Mouse (Mus musculus) right cerebral cortex, postnatal 4 days (tissue): Measurements from ENCODE around the gene Samd14.
"Not testable (repeated sequence)": the region's sequence is repeated elsewhere in the genome, so short reads cannot be mapped to it uniquely, and the experiment has no call there.

Source experiments
- DNase-seq: peaks from one replicate; pipeline ENCODE4 v3.0.0-alpha.2; 2022

The Samd14 gene

GRCm38 (mm10) chr11:95009629-95010014 is at the start of gene Samd14:
Gene Samd14, plus strand, starts transcription at chr11:95009879.
- DNase-seq = peak; percentile 85

- DNase-seq = no peak
These were observed 47.1 kb upstream of the Samd14 start for GRCm38 (mm10) chr11:94962534-94963101.

GRCm38 (mm10) chr11:94967419-94967818 is 42.3 kb upstream of the Samd14 start, which contains the start of gene Hils1:
Gene Hils1, plus strand, starts transcription at chr11:94967593.
- no peak for DNase-seq

GRCm38 (mm10) chr11:94968187-94968586 is 41.5 kb upstream of the Samd14 start:
- DNase-seq = peak; percentile 47

- DNase-seq = not testable (repeated sequence)
These were observed 40.0 kb upstream of the Samd14 start for GRCm38 (mm10) chr11:94969709-94970108.

- peak; percentile 73 for DNase-seq
These were observed 39.3 kb upstream of the Samd14 start for GRCm38 (mm10) chr11:94970210-94970943.

- no peak for DNase-seq
These were observed 37.6 kb upstream of the Samd14 start for GRCm38 (mm10) chr11:94971895-94972615.

- DNase-seq = no peak
These were observed 36.8 kb upstream of the Samd14 start for GRCm38 (mm10) chr11:94972887-94973286.

GRCm38 (mm10) chr11:94973313-94973712 is 36.4 kb upstream of the Samd14 start:
- DNase-seq = no peak

GRCm38 (mm10) chr11:94974951-94975350 is 34.7 kb upstream of the Samd14 start:
- DNase-seq = no peak

- no peak for DNase-seq
These were observed 33.5 kb upstream of the Samd14 start, which contains the start of gene Sgca for GRCm38 (mm10) chr11:94976199-94976598. Gene Sgca, minus strand, starts transcription at chr11:94976327.

- no peak for DNase-seq
These were observed 31.3 kb upstream of the Samd14 start for GRCm38 (mm10) chr11:94978178-94978915.

GRCm38 (mm10) chr11:94978947-94979346 is 30.7 kb upstream of the Samd14 start:
- DNase-seq = peak; percentile 98

- DNase-seq = no peak
These were observed 30.1 kb upstream of the Samd14 start for GRCm38 (mm10) chr11:94979462-94980179.

- DNase-seq = no peak
These were observed 24.5 kb upstream of the Samd14 start for GRCm38 (mm10) chr11:94985140-94985539.

GRCm38 (mm10) chr11:94985822-94986221 is 23.9 kb upstream of the Samd14 start:
- DNase-seq = no peak

GRCm38 (mm10) chr11:94986435-94986834 is 23.2 kb upstream of the Samd14 start:
- DNase-seq = no peak

- DNase-seq = no peak
These were observed 22.3 kb upstream of the Samd14 start for GRCm38 (mm10) chr11:94987341-94987740.

- no peak for DNase-seq
These were observed 21.8 kb upstream of the Samd14 start for GRCm38 (mm10) chr11:94987851-94988250.

- no peak for DNase-seq
These were observed 20.7 kb upstream of the Samd14 start for GRCm38 (mm10) chr11:94988780-94989561.

GRCm38 (mm10) chr11:94989562-94990017 is 20.1 kb upstream of the Samd14 start:
- DNase-seq = peak; percentile 70
